Mouse (Mus musculus): Measurements from ENCODE around the gene Dspp. TPM values are rescaled to one million over a fixed set of nuclear protein-coding genes. Genes with fewer than 3 reads are reported as not detected.

The Dspp gene
- total RNA-seq (2021) = not detected

- intact Hi-C loops (cut with DNase I) = no loop called here
Observed at GRCm38 (mm10) chr5:104170412-104170811, at the start of gene Dspp. Gene Dspp (plus strand): TSS chr5:104170712.

DNA sequence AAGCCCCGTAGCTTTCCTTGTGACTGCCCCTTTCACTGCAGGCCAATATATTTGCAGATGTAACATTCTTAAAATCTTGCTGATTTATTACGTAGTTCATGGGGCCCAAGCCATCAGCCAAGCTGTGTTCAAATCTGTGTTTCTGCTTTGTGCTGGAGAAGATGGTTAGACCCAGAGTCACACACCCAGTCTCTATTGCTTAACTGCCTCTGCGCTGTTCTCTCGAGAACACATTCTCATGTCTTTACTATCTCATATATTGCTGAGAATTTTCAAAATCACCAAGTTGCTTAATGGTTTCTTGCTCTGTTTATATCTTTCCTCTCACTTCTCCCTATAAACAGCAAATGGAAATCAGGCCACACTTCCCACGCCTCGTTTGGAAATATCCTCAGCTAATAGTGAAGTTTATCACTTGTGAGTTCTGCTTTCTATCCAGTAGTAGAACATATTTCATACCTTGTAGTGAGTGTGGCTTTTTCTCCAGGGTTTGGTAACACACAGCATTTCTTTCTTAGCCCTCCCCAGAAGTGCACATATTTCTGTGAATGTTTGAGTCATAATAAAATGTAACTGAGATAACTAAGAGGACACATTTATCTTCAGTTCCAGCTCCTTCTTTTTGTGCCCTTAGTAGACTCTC, 46.4 kb upstream of the Dspp start:
- intact Hi-C loops (cut with DNase I) = no loop called here
- DNase-seq (ENCODE audit: low spot score in 2 of 2) = no peak

More at GRCm38 (mm10) chr5:104170412-104170811, at the start of gene Dspp:
- DNase-seq (ENCODE audit: low spot score in 2 of 2) = no peak

DNA sequence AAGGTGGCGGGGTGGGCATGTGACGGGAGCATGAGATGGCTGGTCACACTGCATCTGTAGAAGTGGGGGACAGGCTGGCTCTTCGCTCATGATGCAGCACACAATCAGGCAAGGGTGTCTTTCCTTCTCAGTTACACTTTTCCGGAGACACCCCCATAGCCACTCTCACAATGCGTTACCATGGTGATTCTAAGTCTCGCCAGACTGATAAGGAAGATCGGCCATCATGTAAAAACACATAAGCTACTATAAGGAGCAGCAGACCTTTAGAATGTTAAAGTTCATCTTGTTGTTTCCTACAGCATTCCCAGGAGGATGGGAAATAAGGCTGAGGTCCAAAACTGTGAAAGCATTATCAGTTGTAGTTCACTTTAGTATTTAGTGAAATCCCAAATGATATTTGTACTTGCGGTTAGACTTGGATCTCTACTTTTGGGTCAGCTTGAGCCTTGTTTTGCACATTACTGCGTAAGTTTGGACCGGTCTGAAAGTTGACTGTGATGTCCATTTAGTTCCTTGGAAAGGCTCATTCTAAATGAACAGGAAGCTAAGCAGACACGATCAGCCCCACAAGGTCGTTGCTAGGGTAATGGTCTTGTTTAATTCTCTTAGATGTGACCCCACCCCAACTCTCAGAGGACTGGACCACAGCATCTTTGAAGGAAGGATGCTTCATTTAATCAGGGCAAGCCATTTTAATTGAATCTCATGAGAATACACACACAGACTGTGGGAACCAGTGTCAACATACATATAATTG, 43.8 kb upstream of the Dspp start:
- intact Hi-C loops (cut with DNase I) = no loop called here
- DNase-seq (ENCODE audit: low spot score in 2 of 2) = peak in 1 of 2 experiments; percentile 67

- intact Hi-C loops (cut with DNase I) = no loop called here
- no peak for DNase-seq (ENCODE audit: low spot score in 2 of 2)
Observed at GRCm38 (mm10) chr5:104127351-104127750, 43.2 kb upstream of the Dspp start.

DNA sequence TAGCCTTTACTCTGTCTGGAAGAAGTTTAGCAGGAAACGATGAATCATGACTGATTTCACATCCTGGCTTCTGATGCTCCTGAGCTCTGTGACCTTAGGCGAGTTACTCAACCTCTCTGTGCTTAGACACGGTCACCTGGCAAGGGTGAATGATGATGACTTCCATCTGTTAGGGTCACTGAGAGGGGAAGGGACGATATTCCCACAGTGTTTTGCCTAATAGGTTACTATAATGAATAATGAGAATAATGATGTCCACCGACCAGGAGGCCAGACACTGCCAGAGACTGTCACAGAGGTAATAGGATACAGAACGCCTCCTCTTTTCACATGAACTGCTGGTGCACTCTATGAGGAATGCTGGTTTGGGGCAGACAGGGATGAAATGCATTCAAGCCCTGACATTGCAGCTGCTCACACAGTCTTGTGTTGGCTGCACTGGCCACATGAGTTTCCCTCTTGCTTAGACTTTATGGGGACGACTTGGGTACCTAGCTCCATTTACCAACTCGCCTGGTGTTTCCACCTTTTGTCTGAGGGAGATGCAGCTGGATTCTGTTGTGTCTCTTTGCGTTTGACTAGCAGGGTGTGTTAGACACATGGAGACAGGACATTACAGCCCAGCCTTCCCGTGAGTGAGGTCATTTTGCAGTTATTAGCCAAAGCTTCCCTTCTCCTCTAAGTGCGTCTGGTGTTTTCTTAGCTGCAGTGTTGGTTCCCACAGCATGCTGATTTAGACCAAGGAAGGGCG, 42.1 kb upstream of the Dspp start:
- DNase-seq (ENCODE audit: low spot score in 2 of 2) = no peak
- intact Hi-C loops (cut with DNase I) = no loop called here

DNA sequence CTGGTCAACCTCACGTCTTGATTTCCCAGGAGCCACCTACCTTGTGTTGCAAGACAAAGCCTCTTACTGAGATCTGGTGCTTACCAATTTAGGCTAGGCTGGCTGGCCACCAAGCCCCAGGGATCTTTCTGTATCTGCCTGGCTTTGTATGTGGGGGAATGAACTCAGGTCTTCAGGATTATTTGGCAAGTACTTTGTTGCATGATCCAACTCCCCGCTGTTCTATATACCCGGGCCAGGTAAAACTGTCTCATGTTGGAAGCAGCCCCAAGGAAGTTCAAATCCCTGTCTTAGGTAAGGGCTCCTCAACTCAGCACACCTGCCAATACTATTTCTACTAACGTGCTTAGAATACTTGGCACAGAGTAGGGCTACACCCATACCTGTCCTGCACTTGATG, 39.6 kb upstream of the Dspp start:
- intact Hi-C loops (cut with DNase I) = loop anchor here (2.0 to 5.0 kb wide), 2 partner anchors 86 to 208 kb away; no protein-coding TSS in a partner anchor
- DNase-seq (ENCODE audit: low spot score in 2 of 2) = no peak

DNA sequence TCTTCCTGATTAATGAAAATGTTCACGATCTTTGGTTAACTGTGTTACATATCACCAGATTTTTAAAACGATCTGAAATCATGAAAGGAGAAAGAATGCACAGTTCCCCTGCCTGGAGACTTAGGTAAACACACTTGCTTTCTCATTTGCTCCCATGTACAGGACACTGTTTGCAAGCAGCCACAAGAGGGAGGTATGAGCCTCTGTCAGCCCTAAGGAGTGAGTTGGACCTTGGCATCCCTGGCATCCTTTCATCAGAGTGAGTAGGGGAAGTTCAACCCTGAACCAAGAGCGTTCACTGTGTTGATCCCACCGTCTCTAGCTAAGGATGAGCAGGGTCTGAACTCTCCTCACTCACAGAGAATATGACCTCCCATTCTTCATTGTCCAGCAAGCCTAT, 39.0 kb upstream of the Dspp start:
- peak in 1 of 2 experiments; percentile 64 for DNase-seq (ENCODE audit: low spot score in 2 of 2)
- intact Hi-C loops (cut with DNase I) = loop anchor here (2.0 to 5.0 kb wide), 2 partner anchors 86 to 207 kb away; no protein-coding TSS in a partner anchor

GRCm38 (mm10) chr5:104133752-104134151, 36.8 kb upstream of the Dspp start:
- intact Hi-C loops (cut with DNase I) = loop anchor here (5.0 kb wide), 1 partner anchor 84 kb away; no protein-coding TSS in a partner anchor
- DNase-seq (ENCODE audit: low spot score in 2 of 2) = peak in 1 of 2 experiments; percentile 63

- intact Hi-C loops (cut with DNase I) = no loop called here
- no peak for DNase-seq (ENCODE audit: low spot score in 2 of 2)
Observed at GRCm38 (mm10) chr5:104137920-104138541, 32.5 kb upstream of the Dspp start.

DNA sequence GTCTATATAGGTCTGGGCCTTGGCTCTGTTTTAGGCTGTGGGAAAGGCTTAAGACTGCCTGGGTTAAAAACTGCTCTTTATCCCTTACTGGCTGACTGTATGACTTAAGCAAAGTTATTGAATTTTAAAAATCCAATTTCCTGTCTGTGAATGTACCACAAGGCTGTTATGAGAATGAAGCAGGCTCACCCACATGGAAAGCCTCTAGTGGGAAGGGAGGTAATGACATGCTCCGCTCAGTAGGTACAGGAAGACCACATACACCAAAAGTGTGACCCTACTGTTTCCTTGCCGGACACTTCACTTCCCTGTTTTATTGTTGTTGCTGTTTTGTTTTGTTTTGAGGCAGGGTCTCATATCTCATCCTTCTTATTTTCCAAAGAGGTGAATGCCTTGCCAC, 29.4 kb upstream of the Dspp start:
- no peak for DNase-seq (ENCODE audit: low spot score in 2 of 2)
- intact Hi-C loops (cut with DNase I) = no loop called here

DNA sequence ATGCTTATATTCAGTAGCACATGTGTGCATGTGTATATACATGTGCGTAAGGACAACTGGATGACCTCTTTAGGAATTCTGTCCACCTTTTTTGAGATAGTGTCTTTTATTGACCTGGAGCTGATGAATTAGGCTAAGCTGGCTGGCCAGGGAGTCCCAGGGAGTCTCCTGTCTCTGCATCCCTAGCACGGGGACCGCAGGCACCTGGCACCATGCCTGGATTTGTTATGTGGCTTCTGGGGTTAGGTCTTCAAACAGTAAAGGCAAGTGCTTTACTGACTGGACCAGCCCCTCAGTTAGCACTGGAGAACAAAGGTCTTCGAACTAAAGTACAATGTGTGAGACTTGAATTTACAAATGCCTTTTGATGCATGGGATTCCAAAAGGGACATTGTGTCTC, 26.5 kb upstream of the Dspp start:
- DNase-seq (ENCODE audit: low spot score in 2 of 2) = no peak

DNA sequence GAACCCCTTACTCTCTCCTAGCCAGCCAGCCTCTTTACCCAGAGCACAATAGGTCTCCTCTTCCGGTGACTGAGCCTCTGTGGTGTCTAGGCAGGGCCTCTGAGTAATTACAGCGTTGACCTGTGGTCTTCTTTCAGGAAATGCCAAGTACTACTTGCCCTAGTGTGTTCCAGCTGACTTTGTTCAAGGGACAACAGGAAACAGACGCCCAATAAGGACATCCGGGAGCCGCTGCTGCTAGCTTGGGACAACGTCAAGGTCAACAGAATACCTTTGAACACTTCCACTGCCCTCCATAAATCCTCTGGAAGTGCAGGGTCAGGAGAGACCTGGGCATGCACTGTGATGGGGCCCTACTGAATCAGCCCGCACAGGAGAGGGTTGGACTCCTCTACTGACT, 21.2 kb upstream of the Dspp start:
- intact Hi-C loops (cut with DNase I) = no loop called here

More for the DNA sequence above, 26.5 kb upstream of the Dspp start:
- intact Hi-C loops (cut with DNase I) = no loop called here

GRCm38 (mm10) chr5:104150196-104150595, 20.3 kb upstream of the Dspp start:
- intact Hi-C loops (cut with DNase I) = no loop called here
- no peak for DNase-seq (ENCODE audit: low spot score in 2 of 2)

More for the DNA sequence above, 21.2 kb upstream of the Dspp start:
- DNase-seq (ENCODE audit: low spot score in 2 of 2) = no peak

DNA sequence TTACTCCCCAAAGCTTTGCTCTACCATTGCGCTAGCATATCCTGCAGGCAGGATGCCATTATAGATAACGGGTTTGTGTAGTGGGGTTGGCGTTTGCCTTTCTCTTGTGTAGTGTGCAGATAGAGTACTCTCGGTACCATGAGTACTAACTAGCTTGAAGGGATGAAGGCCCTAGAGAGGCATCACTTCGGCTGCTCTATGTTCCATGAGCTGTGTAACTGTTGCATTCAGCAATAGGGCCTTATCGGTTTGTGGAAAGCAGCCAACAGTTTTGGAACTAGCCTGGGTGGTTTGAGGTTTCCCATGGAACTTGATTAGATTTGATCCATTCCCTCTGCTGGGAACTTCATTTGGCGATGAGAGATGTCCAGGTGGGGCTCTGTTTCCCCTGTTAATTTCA, 12.8 kb upstream of the Dspp start:
- DNase-seq (ENCODE audit: low spot score in 2 of 2) = no peak
- intact Hi-C loops (cut with DNase I) = no loop called here

DNA sequence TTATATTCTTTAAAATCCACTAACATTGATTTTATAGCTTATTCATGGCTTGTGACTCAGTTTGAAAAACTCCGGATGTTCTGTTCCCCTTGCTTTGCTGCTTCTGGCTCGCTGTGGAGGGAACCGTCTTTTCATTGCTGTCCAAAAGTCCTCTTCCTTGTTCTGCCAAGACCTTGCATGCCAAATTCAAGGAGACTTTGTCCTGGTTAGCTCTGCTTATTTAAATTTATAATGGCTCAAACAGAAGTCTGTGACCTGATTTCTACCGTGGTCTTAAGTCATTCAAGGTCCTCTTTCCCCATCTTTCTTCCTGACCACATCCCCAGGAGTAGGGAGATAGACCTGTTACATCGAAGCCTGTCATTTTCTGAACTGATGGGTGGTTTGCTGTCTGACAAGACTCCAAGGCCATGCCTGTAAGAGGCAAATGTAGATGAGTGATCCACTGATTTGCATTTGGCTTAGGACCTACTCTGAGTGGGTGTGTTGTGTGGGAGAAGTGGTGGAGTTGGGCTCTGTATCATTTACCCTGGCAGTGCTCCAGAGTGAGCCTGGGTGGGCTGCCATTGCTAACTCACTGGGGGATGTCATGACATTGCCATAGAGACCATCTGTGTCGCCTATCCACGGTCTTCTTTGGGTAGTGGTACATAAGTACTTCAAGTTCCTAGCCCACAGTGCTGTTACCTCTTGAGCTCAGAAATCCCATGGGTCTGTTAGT, 12.0 kb upstream of the Dspp start:
- intact Hi-C loops (cut with DNase I) = no loop called here
- peak; percentile 24 to 70 for DNase-seq (ENCODE audit: low spot score in 2 of 2)

- no peak for DNase-seq (ENCODE audit: low spot score in 2 of 2)
- intact Hi-C loops (cut with DNase I) = no loop called here
Observed at GRCm38 (mm10) chr5:104160581-104160980, 9.9 kb upstream of the Dspp start.

DNA sequence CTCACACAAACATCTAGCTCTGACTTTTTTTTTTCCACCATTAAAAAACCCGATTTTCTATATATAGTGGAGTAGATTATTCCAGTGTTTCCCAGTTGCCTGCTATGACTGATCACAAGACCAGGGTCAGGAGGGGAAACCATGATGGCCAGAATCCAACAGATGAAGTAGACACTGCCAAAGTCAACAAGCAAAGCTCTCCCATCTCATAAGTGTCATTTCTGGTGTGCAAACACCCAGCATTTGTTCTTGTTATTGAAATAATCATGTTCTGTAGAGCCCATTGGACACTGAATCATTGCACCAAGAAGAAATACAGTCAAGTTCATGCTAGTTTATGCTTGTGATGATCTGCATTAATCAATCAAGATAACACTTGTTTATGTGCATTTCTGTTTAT, 9.1 kb upstream of the Dspp start:
- no peak for DNase-seq (ENCODE audit: low spot score in 2 of 2)
- intact Hi-C loops (cut with DNase I) = no loop called here

GRCm38 (mm10) chr5:104163536-104163935, 7.0 kb upstream of the Dspp start:
- intact Hi-C loops (cut with DNase I) = no loop called here
- DNase-seq (ENCODE audit: low spot score in 2 of 2) = no peak

- DNase-seq (ENCODE audit: low spot score in 2 of 2) = peak; percentile 14 to 70
Observed at GRCm38 (mm10) chr5:104173094-104173493, 2.6 kb downstream of the Dspp start.

More at GRCm38 (mm10) chr5:104173094-104173493, 2.6 kb downstream of the Dspp start:
- intact Hi-C loops (cut with DNase I) = no loop called here

Data from left cerebral cortex, postnatal 25 days (tissue).